Mouse (Mus musculus) forebrain, embryonic 16.5 days (tissue): ENCODE results near the gene Fli1. TPM values are rescaled to one million over a fixed set of nuclear protein-coding genes. Genes with fewer than 3 reads are reported as not detected.

Experiments used
- ATAC-seq: fragments of 200-750 bp; cut with Nextera tagmentation; 2 replicates; pipeline ENCODE4 v1.8.0; 2017; ENCODE audit warnings: mild to moderate bottlenecking, moderate library complexity
- H3K27ac ChIP-seq: fragments of 300-500 bp; sonication (generic); 2 replicates; pipeline ENCODE4 v1.5.1; 2014; ENCODE audit warnings: low read length, control low read depth
- H3K27me3 ChIP-seq: fragments of 300-500 bp; sonication (generic); replicated peaks from 2 replicates; pipeline ENCODE4 v1.6.1; 2014; ENCODE audit warnings: low read length; ENCODE audit not compliant: control insufficient read depth, insufficient read depth
- H3K36me3 ChIP-seq: fragments of 300-500 bp; sonication (generic); 2 replicates; pipeline ENCODE4 v1.6.1; 2014; ENCODE audit not compliant: control insufficient read depth, insufficient read depth
- H3K4me1 ChIP-seq: fragments of 300-500 bp; sonication (generic); replicated peaks from 2 replicates; pipeline ENCODE4 v1.6.1; 2014; ENCODE audit warnings: low read length; ENCODE audit not compliant: control insufficient read depth, insufficient read depth
- H3K4me2 ChIP-seq: fragments of 300-500 bp; sonication (generic); 2 replicates; pipeline ENCODE4 v1.6.1; 2014; ENCODE audit warnings: mild to moderate bottlenecking, low read length, control low read depth
- H3K4me3 ChIP-seq: fragments of 300-500 bp; sonication (generic); replicated peaks from 2 replicates; pipeline ENCODE4 v1.5.1; 2014; ENCODE audit warnings: mild to moderate bottlenecking, low read length, control low read depth
- H3K9ac ChIP-seq: fragments of 300-500 bp; sonication (generic); replicated peaks from 2 replicates; pipeline ENCODE4 v1.6.1; 2014; ENCODE audit warnings: low read depth, low read length, control low read depth
- H3K9me3 ChIP-seq: fragments of 300-500 bp; sonication (generic); 2 replicates; pipeline ENCODE4 v1.6.1; 2016; ENCODE audit warnings: low read length; ENCODE audit not compliant: control insufficient read depth
- WGBS: fragments of 180-500 bp; shearing (Covaris S2); extraction: QIAGEN DNeasy Blood & Tissue Kit; methylation state at CpG from one replicate; pipeline ENCODE4 v1.1.7; 2014; 5-methylcytosine and 5-hydroxymethylcytosine counted together
- polyA plus RNA-seq: library from polyadenylated mRNA; unstranded; fragments of >200 nt; fragmentation: Nextera tagmentation; extraction: Ambion mirVana; gene quantifications from 2 replicates; pipeline ENCODE4 v1.2.1, GENCODE M21; 2015

Gene Fli1
- polyA plus RNA-seq, 1 experiment from 2014 or later: 7.3 TPM

- Histone ChIP-seq H3K9ac (no peak overlapping the region), H3K4me3 (no peak overlapping the region), H3K9me3 (no peaks in the 10 kb centered on the region), H3K27me3 (no peaks in the 10 kb centered on the region), H3K27ac (no peak overlapping the region), H3K4me2 (no peak overlapping the region), H3K4me1 (no peaks in the 10 kb centered on the region), H3K36me3 (no peaks in the 10 kb centered on the region)
- ATAC-seq: no peak
- 73% methylated on average over 5 of the region's 5 CpGs for WGBS
These were observed 42.6 kb downstream of the Fli1 start for GRCm38 (mm10) chr9:32500063-32500462.

DNA sequence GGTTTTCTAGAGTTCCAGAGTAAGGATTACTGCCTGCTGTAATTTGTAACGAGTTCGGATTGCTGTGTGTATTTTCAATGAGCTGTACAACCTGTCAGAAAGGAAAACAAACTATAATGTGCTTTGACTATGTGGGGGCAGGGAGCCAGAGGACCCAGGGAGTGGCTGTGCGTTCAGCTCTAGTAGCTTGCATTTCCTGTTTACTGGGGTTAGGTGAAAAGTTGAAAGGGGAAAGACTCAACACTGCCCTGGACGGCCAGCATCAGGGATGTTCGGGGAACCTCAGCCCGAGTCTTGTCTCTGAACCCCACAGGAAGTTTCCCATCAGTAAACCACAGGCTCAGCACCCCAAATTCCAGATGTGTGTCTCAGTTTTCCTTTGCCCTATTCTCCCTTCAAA lies 43.2 kb downstream of the Fli1 start:
- Histone ChIP-seq H3K4me1 (no peaks in the 10 kb centered on the region), H3K9ac (no peak overlapping the region), H3K27ac (no peak overlapping the region), H3K36me3 (no peaks in the 10 kb centered on the region), H3K9me3 (no peaks in the 10 kb centered on the region), H3K4me2 (no peak overlapping the region), H3K27me3 (no peaks in the 10 kb centered on the region), H3K4me3 (no peak overlapping the region)
- WGBS: 75% methylated on average over 6 of the region's 6 CpGs
- no peak for ATAC-seq

- H3K4me2 ChIP-seq: no peak overlapping the region
- H3K27ac ChIP-seq: no peak overlapping the region
- no peaks in the 10 kb centered on the region for H3K9me3 ChIP-seq
- ATAC-seq: no peak
- no peaks in the 10 kb centered on the region for H3K4me1 ChIP-seq
- no peaks in the 10 kb centered on the region for H3K27me3 ChIP-seq
- H3K9ac ChIP-seq: no peak overlapping the region
- 37% methylated on average over 7 of the region's 7 CpGs for WGBS
- no peaks in the 10 kb centered on the region for H3K36me3 ChIP-seq
- no peak overlapping the region for H3K4me3 ChIP-seq
These were observed 47.0 kb downstream of the Fli1 start for GRCm38 (mm10) chr9:32495643-32495997.

GRCm38 (mm10) chr9:32494891-32495642 lies 47.6 kb downstream of the Fli1 start:
- WGBS: 18% methylated on average over 8 of the region's 8 CpGs
- no peak overlapping the region for H3K9ac ChIP-seq

DNA sequence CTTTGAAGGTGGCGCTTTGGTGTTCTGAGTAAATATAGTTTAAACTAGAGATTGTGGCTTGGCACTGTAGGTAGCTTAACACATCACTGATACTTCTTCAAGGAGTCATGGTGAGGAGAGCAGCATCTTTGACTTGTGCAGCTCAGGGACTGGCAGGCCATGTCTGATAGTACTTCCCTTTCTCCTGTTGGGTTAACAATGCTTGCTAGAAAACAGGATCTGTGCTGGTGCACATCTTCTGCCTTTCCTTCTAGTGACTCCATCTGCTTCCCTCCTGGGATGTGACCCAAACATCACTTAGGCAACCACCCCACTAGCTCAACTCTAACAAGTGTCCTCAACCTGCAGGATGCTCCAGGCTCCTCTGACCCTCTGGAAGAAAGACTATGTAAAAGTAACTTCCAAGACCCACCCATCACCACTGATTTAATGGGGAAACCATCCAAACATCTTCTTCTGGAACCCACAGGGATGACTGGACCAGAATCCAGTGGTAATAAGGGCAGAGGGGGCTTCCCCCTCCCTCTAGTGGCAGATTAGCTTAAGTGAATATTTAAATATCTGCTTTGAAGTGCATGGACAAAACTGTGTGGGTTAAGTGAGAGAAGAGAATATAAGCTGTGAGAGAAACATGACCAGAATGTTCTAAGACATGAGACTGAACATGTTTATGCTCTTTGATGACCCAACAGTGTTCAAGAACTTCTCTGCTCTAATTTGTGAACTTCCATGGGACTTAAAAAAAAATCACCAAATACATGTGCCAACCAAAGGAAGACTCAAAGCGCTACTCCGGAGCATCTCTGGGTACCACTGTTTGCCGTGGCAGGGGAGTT lies 48.9 kb downstream of the Fli1 start:
- Histone ChIP-seq H3K9me3 (no peaks in the 10 kb centered on the region), H3K4me3 (no peak overlapping the region), H3K27ac (no peak overlapping the region), H3K27me3 (no peaks in the 10 kb centered on the region), H3K36me3 (no peaks in the 10 kb centered on the region), H3K9ac (no peak overlapping the region), H3K4me1 (no peaks in the 10 kb centered on the region), H3K4me2 (no peak overlapping the region)
- ATAC-seq: no peak
- WGBS: 89% methylated on average over 4 of the region's 4 CpGs

More at GRCm38 (mm10) chr9:32494891-32495642, 47.6 kb downstream of the Fli1 start:
- no peaks in the 10 kb centered on the region for H3K36me3 ChIP-seq
- H3K27ac ChIP-seq: no peak overlapping the region
- ATAC-seq: no peak
- no peak overlapping the region for H3K4me2 ChIP-seq
- H3K27me3 ChIP-seq: no peaks in the 10 kb centered on the region
- no peak overlapping the region for H3K4me3 ChIP-seq
- no peaks in the 10 kb centered on the region for H3K9me3 ChIP-seq
- no peaks in the 10 kb centered on the region for H3K4me1 ChIP-seq

DNA sequence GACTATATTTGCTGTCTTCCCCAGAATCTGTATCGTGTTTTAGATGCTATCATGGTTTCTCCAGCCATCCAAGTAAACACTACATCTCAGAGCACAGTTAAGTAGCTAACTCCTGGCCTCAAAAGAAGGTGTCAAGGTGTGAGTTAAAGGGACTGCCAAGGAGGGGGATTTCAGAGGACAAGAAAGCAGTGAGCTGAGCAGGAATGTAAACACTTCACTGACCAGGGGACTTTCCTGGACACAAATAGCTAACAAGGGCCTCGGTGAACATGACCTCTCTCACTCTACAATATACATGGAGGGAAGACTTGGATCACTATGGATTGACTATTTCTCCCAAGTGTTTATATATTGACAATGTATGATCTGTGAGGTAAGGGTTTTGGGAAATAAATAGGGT lies 49.9 kb downstream of the Fli1 start:
- 82% methylated on average over 2 of the region's 2 CpGs for WGBS
- no peak for ATAC-seq
- H3K4me2 ChIP-seq: no peak overlapping the region
- no peak overlapping the region for H3K4me3 ChIP-seq
- no peak overlapping the region for H3K27ac ChIP-seq
- H3K9me3 ChIP-seq: no peaks in the 10 kb centered on the region
- no peaks in the 10 kb centered on the region for H3K4me1 ChIP-seq
- H3K36me3 ChIP-seq: no peaks in the 10 kb centered on the region
- no peak overlapping the region for H3K9ac ChIP-seq
- H3K27me3 ChIP-seq: no peaks in the 10 kb centered on the region

DNA sequence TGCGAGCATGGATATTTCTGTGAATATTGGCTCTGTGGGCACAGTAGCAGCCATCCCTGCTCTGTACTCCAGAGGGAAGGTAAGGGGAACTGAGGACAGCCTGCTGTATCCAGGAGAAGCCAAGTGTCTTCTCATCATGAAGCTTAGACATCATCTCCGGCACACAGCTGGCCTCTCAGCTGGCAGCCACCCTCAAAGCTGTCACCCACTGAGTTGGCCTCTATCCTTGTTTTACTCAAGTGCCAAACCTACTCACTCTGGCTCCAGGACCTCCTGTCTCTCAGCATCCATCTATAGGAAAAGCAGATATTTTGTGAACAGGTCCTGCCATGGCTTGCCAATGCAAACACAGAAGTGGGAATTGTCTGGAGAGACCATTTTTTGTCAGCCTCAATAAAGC lies 51.2 kb downstream of the Fli1 start:
- Histone ChIP-seq H3K27ac (no peak overlapping the region), H3K4me1 (no peaks in the 10 kb centered on the region), H3K9me3 (no peaks in the 10 kb centered on the region), H3K4me3 (no peak overlapping the region), H3K9ac (no peak overlapping the region), H3K36me3 (no peaks in the 10 kb centered on the region), H3K27me3 (no peaks in the 10 kb centered on the region), H3K4me2 (no peak overlapping the region)
- WGBS: 92% methylated on average over 2 of the region's 2 CpGs
- no peak for ATAC-seq

DNA sequence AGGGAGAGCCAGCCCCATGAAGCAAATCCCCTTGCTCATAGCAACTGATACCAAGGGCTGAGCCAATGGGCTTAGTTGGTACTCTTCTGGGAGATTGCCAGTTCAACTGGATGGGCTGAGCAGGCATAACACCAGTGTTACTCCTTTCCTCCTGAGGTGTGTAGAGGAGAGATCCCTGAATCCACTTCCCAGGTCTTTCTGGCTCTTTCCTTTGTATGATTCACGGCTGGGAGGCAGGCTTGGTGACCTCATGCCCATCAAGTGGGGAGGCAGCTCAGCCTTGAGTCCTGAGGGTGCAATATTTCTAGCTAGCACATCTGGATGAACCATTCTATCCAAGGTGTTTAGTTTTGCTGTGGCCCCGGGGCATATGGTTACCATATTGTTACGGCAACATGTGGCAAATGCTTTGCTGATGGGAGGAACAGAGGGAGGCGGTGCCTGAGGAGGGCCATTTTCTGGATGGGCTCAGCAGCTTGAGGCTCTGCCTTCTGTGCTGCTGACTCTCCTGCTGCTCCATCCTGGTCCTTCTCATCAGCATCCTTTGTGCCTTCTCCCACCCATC lies 52.8 kb downstream of the Fli1 start:
- Histone ChIP-seq H3K9me3 (no peaks in the 10 kb centered on the region), H3K27me3 (no peaks in the 10 kb centered on the region), H3K4me2 (no peak overlapping the region), H3K27ac (no peak overlapping the region), H3K4me3 (no peak overlapping the region), H3K4me1 (no peaks in the 10 kb centered on the region), H3K36me3 (no peaks in the 10 kb centered on the region), H3K9ac (no peak overlapping the region)
- ATAC-seq: no peak
- 86% methylated on average over 4 of the region's 4 CpGs for WGBS

DNA sequence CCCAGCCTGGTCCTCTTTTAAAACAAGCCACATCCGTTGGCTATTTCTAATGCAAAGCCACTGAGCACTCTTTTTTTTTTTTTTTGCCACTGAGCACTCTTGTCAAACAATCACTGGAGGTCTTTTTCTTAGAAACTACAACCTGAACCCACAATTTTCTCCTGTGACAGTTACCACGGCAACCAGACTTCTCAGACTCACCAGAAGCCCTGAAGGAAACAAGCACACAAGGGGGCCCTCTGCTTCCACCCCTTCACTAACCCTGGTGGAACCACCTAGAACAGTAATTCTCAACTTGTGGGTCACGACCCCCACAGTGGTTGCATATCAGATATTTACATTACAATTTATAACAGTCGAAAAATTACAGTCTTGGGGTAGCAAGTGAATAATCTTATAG lies 53.3 kb downstream of the Fli1 start:
- H3K4me3 ChIP-seq: no peak overlapping the region
- no peak overlapping the region for H3K9ac ChIP-seq
- H3K27ac ChIP-seq: no peak overlapping the region
- H3K27me3 ChIP-seq: no peaks in the 10 kb centered on the region
- H3K4me2 ChIP-seq: no peak overlapping the region
- no peaks in the 10 kb centered on the region for H3K4me1 ChIP-seq
- 65% methylated on average over 4 of the region's 4 CpGs for WGBS
- H3K9me3 ChIP-seq: no peaks in the 10 kb centered on the region
- no peak for ATAC-seq
- no peaks in the 10 kb centered on the region for H3K36me3 ChIP-seq
